Mouse (Mus musculus): ENCODE measurements at regions not wholly inside any gene's neighbourhood (a gene's known extent, or its start where the extent isn't known, plus 50 kb on each side); places are given as distances from the start of the nearest gene placed in this dataset.

- no peak for DNase-seq
Measured at GRCm38 (mm10) chr7:129772540-129773331, 181.1 kb downstream of the Wdr11 start.

- peak in 1 of 2 experiments; percentile 49 for DNase-seq
Measured at GRCm38 (mm10) chr7:129774261-129774861, 182.7 kb downstream of the Wdr11 start.

- no peak for DNase-seq
Measured at GRCm38 (mm10) chr7:129775189-129775588, 183.5 kb downstream of the Wdr11 start.

GRCm38 (mm10) chr7:129778842-129779421, 187.3 kb downstream of the Wdr11 start:
- DNase-seq: no peak

GRCm38 (mm10) chr7:129779939-129780338, 188.3 kb downstream of the Wdr11 start:
- no peak for DNase-seq

GRCm38 (mm10) chr7:129781756-129782155, 190.1 kb downstream of the Wdr11 start:
- DNase-seq: no peak

GRCm38 (mm10) chr7:129784966-129785365, 193.3 kb downstream of the Wdr11 start:
- DNase-seq: no peak

GRCm38 (mm10) chr7:129787011-129787410, 195.3 kb downstream of the Wdr11 start:
- DNase-seq: no peak

GRCm38 (mm10) chr7:129787736-129788135, 196.1 kb downstream of the Wdr11 start:
- DNase-seq: no peak

GRCm38 (mm10) chr7:129789461-129789860, 197.8 kb downstream of the Wdr11 start:
- DNase-seq: no peak

- no peak for DNase-seq
Measured at GRCm38 (mm10) chr7:129790590-129791449, 199.2 kb downstream of the Wdr11 start.

- DNase-seq: no peak
Measured at GRCm38 (mm10) chr7:129791450-129791820, 199.8 kb downstream of the Wdr11 start.

GRCm38 (mm10) chr7:129793733-129794132, 202.1 kb downstream of the Wdr11 start:
- no peak for DNase-seq

- peak in 1 of 2 experiments; percentile 41 for DNase-seq
Measured at GRCm38 (mm10) chr7:129794276-129794675, 202.6 kb downstream of the Wdr11 start.

GRCm38 (mm10) chr7:129798525-129798924, 206.9 kb downstream of the Wdr11 start:
- DNase-seq: no peak

- DNase-seq: peak; percentile 37 to 39
Measured at GRCm38 (mm10) chr7:129800461-129800867, 208.8 kb downstream of the Wdr11 start.

- peak; percentile 47 to 51 for DNase-seq
Measured at GRCm38 (mm10) chr7:129801431-129801847, 209.8 kb downstream of the Wdr11 start.

GRCm38 (mm10) chr7:129802168-129802567, 210.5 kb downstream of the Wdr11 start:
- DNase-seq: no peak

GRCm38 (mm10) chr7:129805340-129805739, 213.7 kb downstream of the Wdr11 start:
- DNase-seq: no peak

- no peak for DNase-seq
Measured at GRCm38 (mm10) chr7:129810141-129810540, 218.5 kb downstream of the Wdr11 start.

GRCm38 (mm10) chr7:129810565-129810964, 218.9 kb downstream of the Wdr11 start:
- DNase-seq: no peak

GRCm38 (mm10) chr7:129814149-129814860, 222.6 kb downstream of the Wdr11 start:
- no peak for DNase-seq
